Mouse (Mus musculus): ENCODE data around the gene Sh3glb1.
"Not testable (repeated sequence)": the region's sequence is repeated elsewhere in the genome, so short reads cannot be mapped to it uniquely, and the experiment has no call there.

The Sh3glb1 gene

DNA sequence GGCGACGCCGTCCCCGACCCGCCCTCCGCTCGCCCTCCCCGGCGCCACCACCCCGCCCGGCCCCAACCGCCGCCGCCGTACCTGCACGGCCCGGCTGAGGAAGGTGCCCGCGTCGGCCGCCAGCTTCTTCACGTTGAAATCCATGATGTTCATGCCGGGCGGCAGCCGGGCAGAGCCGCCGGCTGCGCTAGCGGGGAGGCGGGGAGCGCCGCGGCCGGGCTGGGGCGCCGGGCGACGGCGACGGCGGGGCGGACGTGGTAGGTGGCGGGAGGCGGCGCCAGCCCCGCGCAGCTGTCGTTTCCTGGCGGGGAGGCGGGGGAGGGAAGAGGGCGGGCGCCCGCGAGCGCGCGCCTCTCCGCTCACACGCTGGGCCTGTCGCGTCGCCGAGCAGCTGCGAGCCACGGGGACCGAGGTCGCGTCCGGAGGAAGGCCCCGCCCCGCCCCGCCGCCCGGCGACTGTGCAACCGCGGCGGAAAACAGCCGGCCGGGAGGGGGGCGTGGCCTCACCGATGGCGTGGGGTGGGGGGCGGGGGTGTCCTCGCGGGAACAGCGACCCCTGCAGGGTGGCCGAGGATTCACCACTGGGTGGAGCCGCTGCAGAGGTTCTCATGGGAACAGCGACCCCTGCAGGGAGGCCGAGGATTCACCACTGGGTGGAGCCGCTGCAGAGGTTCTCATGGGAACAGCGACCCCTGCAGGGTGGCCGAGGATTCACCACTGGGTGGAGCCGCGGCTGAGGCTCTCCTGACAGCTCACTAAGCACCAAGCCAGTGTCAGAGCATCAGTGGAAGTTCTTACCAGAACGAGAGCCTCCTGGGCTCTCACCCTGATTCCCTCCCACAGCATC, at the start of gene Sh3glb1:
Gene Sh3glb1 (minus strand): TSS at position 435 of the 847 bp plus-strand sequence.
- peak; percentile 94 for DNase-seq (ENCODE audit: low read depth)

DNA sequence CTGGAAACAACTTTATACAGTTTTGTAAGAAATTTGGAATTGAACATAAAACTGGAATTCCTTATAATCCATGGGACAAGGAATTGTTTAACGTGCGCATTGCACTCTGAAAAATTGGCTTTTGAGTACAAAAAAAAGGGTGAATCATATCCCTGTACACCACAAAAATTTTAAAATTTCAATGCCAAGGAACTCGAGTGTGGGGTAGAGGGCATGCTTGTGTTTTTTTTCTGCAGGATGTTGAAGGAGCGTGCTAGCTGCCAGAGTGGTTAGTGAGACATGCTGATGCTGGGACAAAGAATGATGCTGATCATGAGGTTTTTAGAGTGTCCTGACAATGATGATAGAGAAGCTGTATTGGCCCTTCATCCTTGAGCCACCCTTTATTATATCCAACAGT, 45.0 kb upstream of the Sh3glb1 start:
- no peak for DNase-seq (ENCODE audit: low read depth)

DNA sequence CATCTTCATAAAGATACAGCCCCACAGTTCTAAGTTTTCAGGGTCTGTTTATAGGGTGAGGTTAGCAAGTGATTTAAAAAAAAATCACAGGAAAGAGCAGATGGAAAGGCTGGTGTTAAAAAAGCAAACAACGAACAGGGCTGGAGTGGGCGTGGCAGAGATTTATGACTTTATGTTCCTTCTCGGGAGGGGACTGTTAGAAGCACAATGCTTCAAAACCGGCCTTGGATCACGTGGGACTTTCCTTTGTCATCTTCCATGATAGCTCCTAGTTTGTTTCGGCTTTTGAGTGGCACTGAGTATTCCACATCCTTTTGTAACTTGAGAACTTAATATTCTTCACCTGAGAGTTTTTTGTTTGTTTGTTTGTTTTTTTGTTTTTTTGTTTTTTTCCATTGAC, 41.3 kb upstream of the Sh3glb1 start:
- DNase-seq (ENCODE audit: low read depth) = no peak

DNA sequence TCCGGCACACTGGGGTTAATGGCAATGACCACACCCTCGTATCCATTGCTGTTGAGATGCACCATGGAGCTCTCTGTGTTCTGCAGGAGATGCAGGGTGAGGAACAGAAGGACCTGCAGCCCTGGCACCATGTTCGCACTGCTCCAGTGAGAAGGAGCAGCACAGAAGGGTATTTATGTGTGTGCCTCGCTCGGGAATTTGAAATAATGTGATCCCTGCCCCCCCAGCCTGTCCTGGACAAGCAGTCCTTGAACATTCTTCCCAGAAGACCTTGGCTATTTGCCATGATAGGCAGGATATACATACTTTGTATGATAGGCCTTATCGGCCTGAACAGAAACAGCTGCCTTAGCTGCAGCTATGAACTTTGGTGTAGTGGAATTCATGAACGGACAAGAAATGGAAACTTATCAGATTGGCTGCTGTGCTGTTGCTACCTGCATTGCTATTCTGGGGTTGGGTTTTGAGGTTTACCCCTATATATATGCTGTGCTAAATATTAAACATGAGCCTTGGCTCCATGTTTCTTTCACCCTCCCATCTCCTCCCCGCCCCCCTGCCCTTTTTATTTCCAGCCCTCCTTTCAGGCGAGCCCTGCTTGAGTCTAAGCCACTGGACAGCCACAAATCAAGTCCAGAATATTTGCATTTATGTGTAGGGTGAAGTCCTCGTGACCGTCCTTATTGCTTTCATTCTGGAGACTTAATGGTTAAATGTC, 40.6 kb upstream of the Sh3glb1 start, which contains the start of gene Clca3a1:
Gene Clca3a1 (minus strand): TSS at position 386 of the 718 bp plus-strand sequence.
- no peak for DNase-seq (ENCODE audit: low read depth)

DNA sequence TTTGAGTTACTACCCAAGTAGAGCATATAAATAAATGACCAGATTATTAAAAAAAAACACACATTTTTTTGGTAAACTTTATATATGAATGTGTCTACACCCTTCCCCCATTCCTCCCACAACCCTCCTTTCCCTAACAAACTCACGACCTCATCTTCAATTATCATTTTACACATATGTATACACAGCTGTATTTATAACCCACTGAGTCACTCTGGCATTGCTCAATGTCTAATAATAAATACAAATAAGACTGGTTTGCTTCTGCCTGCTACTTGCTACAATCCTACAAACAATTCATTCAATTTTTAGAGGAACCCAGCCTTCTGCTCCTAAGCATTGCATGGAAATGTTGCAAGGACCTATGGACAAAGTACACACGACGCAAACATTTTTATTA, 39.6 kb upstream of the Sh3glb1 start:
- no peak for DNase-seq (ENCODE audit: low read depth)

DNA sequence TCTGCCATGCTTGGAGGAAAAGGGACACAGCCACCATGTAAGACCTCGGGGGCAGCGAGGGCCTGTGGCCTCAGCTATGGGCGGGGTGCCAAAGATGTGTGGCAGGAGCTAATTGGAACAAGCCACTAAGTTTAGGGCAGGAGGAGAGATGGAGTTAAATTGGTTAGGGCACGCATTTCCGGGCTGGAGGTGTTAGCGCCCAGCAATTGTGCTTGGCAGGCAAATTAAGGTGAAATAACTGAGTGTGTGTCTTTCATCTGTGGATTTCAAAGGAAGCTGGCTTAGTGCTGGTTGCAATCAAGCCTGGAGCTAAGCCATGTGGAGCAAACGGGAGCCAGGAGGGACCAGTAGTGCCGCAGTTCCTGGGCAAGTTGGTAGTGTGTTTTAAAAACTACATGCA, 36.0 kb upstream of the Sh3glb1 start:
- not testable (repeated sequence) for DNase-seq (ENCODE audit: low read depth)

DNA sequence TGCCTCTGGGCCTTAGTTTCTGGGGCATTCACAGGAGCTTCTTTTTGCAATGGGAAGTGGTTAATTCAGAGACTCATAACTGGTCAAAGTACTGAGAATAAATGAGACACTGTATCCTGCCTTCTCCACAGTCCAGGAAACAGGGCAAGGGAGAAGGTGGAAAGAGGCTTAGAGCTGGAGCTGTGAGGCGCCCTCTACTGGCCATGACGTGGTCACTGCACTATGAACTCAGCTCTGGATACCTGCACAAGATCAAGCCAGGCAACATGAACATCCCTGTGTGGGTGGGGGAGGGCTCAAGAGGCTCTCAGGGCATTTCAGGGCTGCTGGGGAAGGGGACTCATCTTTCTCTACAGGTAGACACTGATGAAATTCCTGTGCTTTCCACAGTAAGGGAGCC, 33.0 kb upstream of the Sh3glb1 start:
- DNase-seq (ENCODE audit: low read depth) = peak; percentile 51

DNA sequence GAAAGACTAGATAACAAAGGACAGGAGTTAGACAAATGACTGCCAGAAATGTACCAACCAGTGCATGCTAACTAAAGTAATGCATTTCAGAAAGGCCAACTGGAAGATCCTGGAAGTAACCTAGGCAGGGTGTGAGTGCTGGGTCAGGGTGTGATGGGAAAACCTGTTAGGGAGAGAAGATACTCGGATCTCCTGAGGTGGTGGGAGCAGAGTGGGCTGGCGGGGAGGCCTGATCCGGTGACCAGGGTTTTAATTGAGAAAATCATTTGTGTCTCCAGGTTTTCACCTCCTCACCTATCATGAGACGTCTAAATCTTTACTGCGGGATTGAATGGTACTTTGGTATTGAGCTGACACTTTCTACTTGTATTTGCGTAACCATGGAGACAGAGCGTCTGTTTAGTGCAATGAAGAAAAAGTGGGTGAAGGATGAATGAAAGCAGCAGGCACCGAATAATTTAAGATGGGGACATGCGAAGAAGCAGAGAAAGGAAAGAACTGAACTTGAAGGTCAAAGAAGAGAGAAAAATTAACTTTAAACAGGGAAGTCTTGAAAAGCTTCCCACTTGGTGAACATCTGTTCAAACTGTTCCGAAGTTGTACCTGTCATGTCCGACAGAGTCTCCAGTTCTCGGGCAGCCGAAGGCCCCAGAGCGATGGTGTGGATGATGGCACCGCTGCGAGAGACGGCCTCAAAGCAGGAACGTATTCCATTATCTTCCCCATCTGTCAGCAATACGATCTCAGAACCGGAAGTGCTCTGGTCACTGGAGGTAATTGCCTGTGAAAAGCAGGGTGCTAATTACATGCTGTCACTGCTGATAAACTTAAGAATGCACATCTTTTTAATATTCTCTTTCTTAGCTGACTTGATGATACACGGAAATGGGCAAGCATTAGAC, 29.2 kb upstream of the Sh3glb1 start:
- DNase-seq (ENCODE audit: low read depth) = not testable (repeated sequence)

DNA sequence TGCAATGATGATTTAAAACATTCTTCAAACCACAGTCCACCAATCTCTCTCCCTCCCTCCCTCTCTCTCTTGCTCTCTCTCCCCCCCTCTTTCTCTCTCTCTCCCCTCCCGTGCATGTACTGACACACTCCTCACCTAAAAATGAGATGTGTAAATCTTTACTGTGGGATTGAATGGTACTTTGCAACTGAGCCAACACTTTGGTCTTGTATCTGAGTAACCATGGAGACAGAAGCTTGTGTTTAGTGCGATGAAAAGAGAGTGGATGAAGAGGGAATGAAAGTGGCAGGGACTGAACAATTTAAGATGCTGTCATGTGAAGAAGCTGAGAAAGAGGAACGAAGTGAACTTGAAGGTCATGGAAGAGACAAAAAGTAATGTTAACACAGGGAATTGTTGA, 27.6 kb upstream of the Sh3glb1 start:
- DNase-seq (ENCODE audit: low read depth) = not testable (repeated sequence)

DNA sequence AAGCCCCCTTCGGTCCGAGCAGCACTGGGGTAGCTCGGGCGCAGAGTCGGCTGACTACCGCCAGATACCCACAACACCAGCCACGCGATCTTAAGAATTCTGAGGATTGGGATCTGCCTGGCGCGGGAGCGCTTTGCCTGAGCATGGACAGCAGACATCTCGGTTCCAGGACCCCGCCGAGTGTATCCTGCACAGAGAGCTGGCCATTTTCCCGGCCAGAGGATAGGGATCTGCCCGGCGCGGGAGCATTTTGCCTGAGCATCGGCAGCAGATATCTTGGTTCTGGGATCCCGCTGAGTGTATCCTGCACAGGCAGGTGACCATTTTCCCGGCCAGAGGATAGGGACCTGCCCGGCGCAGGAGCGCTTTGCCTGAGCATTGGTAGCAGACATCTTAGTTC, 18.3 kb upstream of the Sh3glb1 start:
- not testable (repeated sequence) for DNase-seq (ENCODE audit: low read depth)

DNA sequence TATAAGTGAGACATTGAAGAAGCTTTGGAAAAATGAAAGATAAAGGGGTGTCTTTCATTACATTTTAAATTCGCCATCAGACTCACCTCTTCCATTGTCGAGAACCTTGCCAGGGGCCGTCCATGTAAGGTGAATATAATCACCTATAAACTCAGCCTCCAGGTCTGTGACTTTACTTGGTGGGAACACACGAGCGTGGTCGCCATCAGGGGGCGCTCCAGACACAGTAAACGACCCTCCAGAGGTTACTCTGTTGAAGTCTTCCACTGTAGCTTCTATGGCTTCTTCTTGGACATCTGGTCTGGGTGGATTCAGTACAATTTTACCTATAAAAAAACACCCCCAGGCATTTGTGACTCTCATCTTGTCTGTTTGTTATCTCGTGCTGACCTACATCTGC, 16.7 kb upstream of the Sh3glb1 start:
- peak; percentile 11 for DNase-seq (ENCODE audit: low read depth)

DNA sequence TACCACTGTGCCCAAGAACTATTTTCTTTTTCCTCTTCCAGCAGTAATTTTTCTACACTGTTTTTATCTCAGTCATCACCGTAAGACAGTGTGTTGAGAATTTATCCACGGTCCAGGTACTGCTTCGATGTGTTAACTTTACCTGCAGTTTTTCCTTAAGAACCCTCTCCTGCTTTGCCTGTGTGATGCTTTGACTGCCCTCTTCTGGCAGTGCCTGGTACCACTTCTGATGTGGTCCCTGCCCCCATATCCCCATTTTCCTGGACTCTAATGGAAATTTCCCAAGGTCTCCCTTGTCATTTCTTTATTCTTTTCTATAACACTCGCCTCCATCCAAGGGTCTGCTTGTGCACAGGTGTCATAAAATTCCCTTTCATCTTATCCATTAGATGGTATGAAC, 3.3 kb upstream of the Sh3glb1 start:
- DNase-seq (ENCODE audit: low read depth) = peak; percentile 70

DNA sequence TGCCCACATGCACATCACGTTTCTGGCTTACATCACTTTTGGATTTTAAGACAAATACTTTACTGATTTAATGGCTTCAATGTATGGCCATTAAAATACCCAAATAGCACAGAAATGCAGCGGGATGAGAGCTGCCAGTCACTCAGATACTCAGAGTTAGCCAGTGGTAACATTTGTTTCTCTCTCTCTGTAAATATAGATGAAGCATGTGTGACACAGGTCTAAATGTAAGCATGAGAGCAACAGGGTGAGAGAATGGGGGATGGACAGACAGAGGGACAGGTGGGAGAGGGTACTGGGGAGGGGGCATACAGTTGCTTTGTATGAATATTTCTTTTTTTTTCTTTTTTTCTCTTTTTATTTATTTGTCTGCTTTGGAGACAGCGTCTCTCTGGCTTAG, 2.4 kb upstream of the Sh3glb1 start:
- not testable (repeated sequence) for DNase-seq (ENCODE audit: low read depth)

DNA sequence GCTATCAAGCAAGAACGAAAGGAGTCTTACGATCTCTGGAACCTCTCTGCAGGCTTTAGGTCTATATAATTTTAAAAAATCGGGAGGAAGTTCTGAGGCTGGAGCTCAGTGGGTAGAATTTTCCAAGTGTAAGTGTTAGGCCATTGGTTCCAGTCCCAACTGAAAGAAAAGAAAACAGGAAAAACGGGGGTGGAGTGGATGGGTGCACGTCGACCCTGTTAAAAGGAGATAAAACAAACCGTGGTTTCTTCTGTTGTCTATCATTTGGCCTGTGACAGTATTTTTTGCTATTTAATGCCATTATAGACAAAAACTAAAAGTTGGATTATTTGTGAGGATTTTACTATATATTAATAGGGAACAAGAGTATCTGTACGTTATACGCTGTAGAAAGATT, 1.7 kb upstream of the Sh3glb1 start:
- DNase-seq (ENCODE audit: low read depth) = no peak

DNA sequence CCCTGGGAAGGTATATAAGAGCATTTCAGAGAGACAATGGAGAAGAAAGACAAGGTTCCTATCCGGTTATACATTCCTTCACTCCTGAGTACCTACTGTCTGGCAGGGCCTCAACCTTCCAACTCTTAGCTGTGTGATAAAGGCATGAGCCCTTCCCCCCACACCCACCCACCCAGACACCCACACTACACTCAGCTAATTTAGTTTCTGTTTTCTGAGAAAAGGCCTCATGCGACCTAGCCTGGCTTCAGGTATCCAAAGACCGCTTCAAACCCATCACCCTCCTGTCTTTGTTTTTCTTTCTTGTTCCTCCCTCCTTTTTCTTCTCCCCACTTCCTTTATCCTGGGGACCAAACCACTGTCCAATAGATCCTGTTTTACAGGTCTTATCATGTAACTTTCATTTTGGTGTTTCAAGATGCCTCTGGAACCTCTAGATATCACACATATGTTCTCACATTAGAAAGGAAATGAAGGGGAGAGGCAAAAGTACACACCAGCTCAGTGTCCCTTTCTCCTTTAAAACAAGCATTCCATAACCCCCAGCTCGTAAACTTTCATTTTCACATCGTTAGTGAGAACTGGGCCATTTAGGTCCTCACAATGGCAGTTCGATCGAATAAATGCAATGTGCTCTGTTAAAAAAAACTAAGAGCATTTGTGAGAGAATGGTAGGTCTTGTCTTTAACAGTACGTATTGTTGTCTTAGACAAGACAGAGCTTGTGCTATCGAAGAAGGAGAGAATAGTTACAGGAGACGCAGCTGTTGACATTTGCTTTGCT, 1.1 kb upstream of the Sh3glb1 start:
- DNase-seq (ENCODE audit: low read depth) = peak; percentile 41

DNA sequence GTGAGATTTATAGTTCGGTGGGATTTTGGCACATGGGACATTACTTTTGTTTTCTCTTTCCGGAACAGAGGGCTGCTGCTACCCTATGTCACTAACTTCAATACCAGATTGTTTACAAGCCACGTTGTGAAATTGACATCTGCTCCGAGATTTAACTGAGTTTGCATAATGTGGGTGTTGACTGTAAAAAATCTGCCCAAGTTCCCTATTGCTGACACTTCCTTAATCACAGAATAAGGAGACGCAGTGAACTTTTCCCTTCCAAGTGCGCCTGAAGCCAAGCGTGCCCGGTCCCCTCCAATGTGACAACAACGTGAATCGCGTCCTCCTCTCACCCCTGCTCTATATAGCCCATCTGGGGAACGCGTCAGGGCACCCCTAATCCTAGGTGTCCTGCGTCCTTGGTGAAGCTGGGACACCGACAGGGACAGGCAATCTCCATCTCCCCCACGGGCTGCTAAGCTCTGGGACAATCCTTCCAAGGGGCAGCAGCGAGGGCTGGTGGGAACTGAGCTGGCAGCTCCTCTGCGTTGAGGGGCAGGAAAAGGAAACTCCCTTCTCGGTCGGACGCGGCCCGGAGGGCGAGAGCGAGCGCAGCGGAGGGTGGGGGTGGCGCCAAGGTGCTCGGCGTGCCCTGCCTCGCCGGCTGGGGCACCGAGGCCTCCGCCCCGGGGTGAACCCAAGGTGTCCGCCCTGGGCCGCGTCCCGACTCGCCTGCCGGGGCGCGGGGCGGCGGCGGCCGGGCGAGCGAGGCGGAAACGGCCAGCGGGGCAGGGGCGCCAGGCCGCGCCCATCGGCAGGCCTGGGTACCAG, 841 bp downstream of the Sh3glb1 start:
- DNase-seq (ENCODE audit: low read depth) = peak; percentile 78

DNA sequence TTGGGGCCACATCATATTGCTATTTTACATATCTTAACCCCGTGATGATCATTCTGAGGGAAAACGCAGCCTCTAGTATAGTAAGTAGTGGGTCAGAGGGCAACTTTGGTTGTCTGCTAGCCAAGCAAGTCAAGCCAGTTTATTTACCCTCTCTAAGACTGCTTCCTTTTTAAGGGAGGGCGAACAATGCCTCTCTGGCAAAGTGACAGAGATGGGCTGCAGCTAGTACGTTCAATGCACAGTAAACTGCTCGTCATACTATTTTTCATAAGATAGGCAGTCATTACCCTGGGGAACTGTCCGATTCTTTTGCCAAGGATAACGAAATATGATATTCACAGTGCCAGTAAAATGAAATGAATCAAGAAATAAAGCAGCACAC, 1.4 kb downstream of the Sh3glb1 start:
- no peak for DNase-seq (ENCODE audit: low read depth)

DNA sequence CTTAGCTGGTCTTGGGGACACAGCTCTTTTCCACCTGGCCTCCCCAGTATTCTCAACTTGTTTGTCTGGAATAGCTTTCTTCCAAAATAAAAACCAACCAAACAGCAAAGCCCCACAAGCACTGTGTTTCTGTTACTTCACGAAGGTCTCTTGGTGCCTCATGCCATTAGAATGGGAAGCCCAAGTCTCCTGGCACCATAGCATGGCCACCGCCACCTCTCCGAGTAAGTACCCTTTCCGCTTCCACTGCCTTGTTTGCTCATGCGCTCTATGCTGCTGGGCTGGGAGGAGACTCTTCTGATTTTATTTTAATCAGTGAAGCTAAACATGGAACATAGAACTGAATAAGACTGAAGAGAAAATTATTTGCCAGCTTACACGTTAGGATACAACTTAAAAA, 2.3 kb downstream of the Sh3glb1 start:
- DNase-seq (ENCODE audit: low read depth) = no peak

DNA sequence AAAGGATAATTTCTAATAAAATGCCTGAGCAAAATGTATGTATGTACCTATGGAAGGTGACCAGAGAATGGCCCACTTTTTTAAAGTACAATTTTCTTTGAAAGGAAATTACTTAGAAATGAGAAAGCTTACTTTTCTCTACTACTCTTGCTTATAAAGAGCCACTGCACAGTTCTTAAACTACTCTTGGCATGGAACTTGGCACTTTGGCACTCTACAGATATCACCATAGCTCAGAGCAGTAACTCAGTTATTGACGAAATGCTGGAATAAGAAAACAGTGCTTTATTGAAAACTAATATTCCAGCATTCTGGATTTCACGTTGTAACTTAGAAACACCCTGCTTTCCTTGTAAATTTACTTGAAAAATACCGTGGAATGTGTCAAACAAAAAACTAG, 3.0 kb downstream of the Sh3glb1 start:
- no peak for DNase-seq (ENCODE audit: low read depth)

DNA sequence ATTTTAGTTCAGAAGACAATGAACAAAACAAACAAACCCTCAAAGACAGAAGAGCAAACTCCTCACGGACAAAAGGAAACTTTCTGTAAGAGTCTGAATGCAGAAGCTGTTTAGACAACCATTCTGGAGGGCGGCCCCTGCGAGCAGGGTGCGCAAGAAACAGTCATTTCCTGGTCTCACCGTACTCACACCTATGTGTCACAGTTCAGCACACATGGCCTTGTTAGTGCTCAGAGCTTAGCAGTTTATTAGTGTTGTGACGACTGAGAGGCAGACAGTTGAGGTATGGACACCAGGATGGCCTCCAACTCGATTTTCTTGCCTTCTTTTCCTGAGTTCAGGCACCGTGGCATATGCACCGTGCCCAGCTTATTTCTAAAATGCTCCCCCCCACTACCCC, 4.2 kb downstream of the Sh3glb1 start:
- no peak for DNase-seq (ENCODE audit: low read depth)

DNA sequence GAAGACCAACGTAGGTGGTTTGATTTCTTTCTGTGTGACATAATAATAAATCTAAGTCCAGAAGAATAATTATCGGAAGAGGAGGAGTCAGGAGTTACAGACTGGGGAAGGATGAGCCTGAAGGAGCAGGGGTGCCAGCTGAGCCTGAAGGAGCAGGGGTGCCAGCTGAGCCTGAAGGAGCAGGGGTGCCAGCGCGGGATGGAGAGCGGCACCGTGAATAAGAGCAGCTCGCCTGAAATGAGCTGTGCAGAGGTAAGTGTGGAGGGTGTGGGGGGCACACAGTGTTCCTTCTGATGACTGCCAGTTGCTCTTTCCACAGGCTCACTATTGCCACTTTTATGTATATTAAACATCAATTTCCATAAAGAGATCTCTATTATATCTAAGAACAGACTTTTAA, 5.1 kb downstream of the Sh3glb1 start:
- no peak for DNase-seq (ENCODE audit: low read depth)
